Mouse (Mus musculus): ENCODE results near the gene Dnaaf3. TPM values are rescaled to one million over a fixed set of nuclear protein-coding genes. Genes with fewer than 3 reads are reported as not detected.

Gene Dnaaf3
- total RNA-seq, 2 experiments from 2014 or later, result 0.59 to 1.4 TPM

- peak; percentile 73 for ATAC-seq (replicated peaks; ENCODE audit: poor library complexity)
Observed at GRCm38 (mm10) chr7:4501558-4502397, 30.5 kb downstream of the Dnaaf3 start, which contains the start of gene Ppp1r12c. Gene Ppp1r12c, minus strand, starts transcription at chr7:4501680.

GRCm38 (mm10) chr7:4500892-4501471 lies 31.3 kb downstream of the Dnaaf3 start:
- ATAC-seq (replicated peaks; ENCODE audit: poor library complexity), result peak; percentile 17

- ATAC-seq (replicated peaks; ENCODE audit: poor library complexity), result no peak
Observed at GRCm38 (mm10) chr7:4499034-4499433, 33.2 kb downstream of the Dnaaf3 start.

GRCm38 (mm10) chr7:4498251-4498650 lies 34.0 kb downstream of the Dnaaf3 start:
- no peak for ATAC-seq (replicated peaks; ENCODE audit: poor library complexity)

GRCm38 (mm10) chr7:4497271-4497903 lies 34.9 kb downstream of the Dnaaf3 start:
- no peak for ATAC-seq (replicated peaks; ENCODE audit: poor library complexity)

GRCm38 (mm10) chr7:4496468-4496867 lies 35.8 kb downstream of the Dnaaf3 start:
- ATAC-seq (replicated peaks; ENCODE audit: poor library complexity), result no peak

GRCm38 (mm10) chr7:4493991-4494390 lies 38.3 kb downstream of the Dnaaf3 start:
- ATAC-seq (replicated peaks; ENCODE audit: poor library complexity), result peak; percentile 27

- ATAC-seq (replicated peaks; ENCODE audit: poor library complexity), result peak; percentile 92
Observed at GRCm38 (mm10) chr7:4492284-4493224, 39.7 kb downstream of the Dnaaf3 start.

GRCm38 (mm10) chr7:4491308-4491707 lies 40.9 kb downstream of the Dnaaf3 start:
- ATAC-seq (replicated peaks; ENCODE audit: poor library complexity), result 0 out of 2 replicates have a peak, but pooled peaks have one; percentile 18

GRCm38 (mm10) chr7:4482281-4482680 lies 50.0 kb downstream of the Dnaaf3 start:
- no peak for ATAC-seq (replicated peaks; ENCODE audit: poor library complexity)

- peak; percentile 76 for ATAC-seq (replicated peaks; ENCODE audit: poor library complexity)
Observed at GRCm38 (mm10) chr7:4479674-4480073, 52.6 kb downstream of the Dnaaf3 start.

GRCm38 (mm10) chr7:4478796-4479291 lies 53.4 kb downstream of the Dnaaf3 start:
- ATAC-seq (replicated peaks; ENCODE audit: poor library complexity), result no peak

GRCm38 (mm10) chr7:4478021-4478795 lies 54.0 kb downstream of the Dnaaf3 start:
- ATAC-seq (replicated peaks; ENCODE audit: poor library complexity), result peak; percentile 74

GRCm38 (mm10) chr7:4473940-4474339 lies 58.3 kb downstream of the Dnaaf3 start:
- no peak for ATAC-seq (replicated peaks; ENCODE audit: poor library complexity)

Other genes starting within 250 kb of the Dnaaf3 start
- gene Ncr1, start 194.7 kb downstream of the Dnaaf3 start, total RNA-seq (2015), result 0.51 and 0.79 TPM in 2 replicates
- not detected in 2 replicates for gene Ncr1, start 194.7 kb downstream of the Dnaaf3 start, total RNA-seq (2017)
- gene Gp6, start 134.7 kb downstream of the Dnaaf3 start, total RNA-seq (2015), result not detected in 2 replicates
- not detected in 2 replicates for gene Gp6, start 134.7 kb downstream of the Dnaaf3 start, total RNA-seq (2017)
- 3.3 and 4.7 TPM in 2 replicates for gene Rdh13, start 86.8 kb downstream of the Dnaaf3 start, total RNA-seq (2015)
- gene Rdh13, start 86.8 kb downstream of the Dnaaf3 start, total RNA-seq (2017), result 16.1 and 32.6 TPM in 2 replicates
- gene Eps8l1, start 71.8 kb downstream of the Dnaaf3 start, total RNA-seq (2015), result 2.0 and 2.8 TPM in 2 replicates
- 1.6 and 5.1 TPM in 2 replicates for gene Eps8l1, start 71.8 kb downstream of the Dnaaf3 start, total RNA-seq (2017)
- 85.6 and 97.7 TPM in 2 replicates for gene Ppp1r12c, start 30.8 kb downstream of the Dnaaf3 start, total RNA-seq (2015)
- 106 and 112 TPM in 2 replicates for gene Ppp1r12c, start 30.8 kb downstream of the Dnaaf3 start, total RNA-seq (2017)
- gene Tnnt1, start 16.1 kb downstream of the Dnaaf3 start, total RNA-seq (2015), result 5.6 and 8.0 TPM in 2 replicates
- 16.5 and 17.4 TPM in 2 replicates for gene Tnnt1, start 16.1 kb downstream of the Dnaaf3 start, total RNA-seq (2017)
- 4.8 and 5.2 TPM in 2 replicates for gene Tnni3, start 8.2 kb downstream of the Dnaaf3 start, total RNA-seq (2015)
- gene Tnni3, start 8.2 kb downstream of the Dnaaf3 start, total RNA-seq (2017), result 2.1 and 6.0 TPM in 2 replicates
- not detected in 2 replicates for gene Syt5, start 15.1 kb upstream of the Dnaaf3 start, total RNA-seq (2015)
- not detected in 2 replicates for gene Syt5, start 15.1 kb upstream of the Dnaaf3 start, total RNA-seq (2017)
- not detected in 2 replicates for gene Ptprh, start 71.6 kb upstream of the Dnaaf3 start, total RNA-seq (2015)
- gene Ptprh, start 71.6 kb upstream of the Dnaaf3 start, total RNA-seq (2017), result not detected in 2 replicates
- 6.7 and 8.9 TPM in 2 replicates for gene Tmem86b, start 99.0 kb upstream of the Dnaaf3 start, total RNA-seq (2015)
- 15.2 and 22.4 TPM in 2 replicates for gene Tmem86b, start 99.0 kb upstream of the Dnaaf3 start, total RNA-seq (2017)
- gene Ppp6r1, start 126.6 kb upstream of the Dnaaf3 start, total RNA-seq (2015), result 99.0 and 102 TPM in 2 replicates
- 124 and 144 TPM in 2 replicates for gene Ppp6r1, start 126.6 kb upstream of the Dnaaf3 start, total RNA-seq (2017)
- gene Hspbp1, start 152.6 kb upstream of the Dnaaf3 start, total RNA-seq (2015), result 48.1 and 52.5 TPM in 2 replicates
- gene Hspbp1, start 152.6 kb upstream of the Dnaaf3 start, total RNA-seq (2017), result 20.2 and 26.2 TPM in 2 replicates
- 0.44 TPM in 1 of 2 replicates, not detected in the other for gene Brsk1, start 158.2 kb upstream of the Dnaaf3 start, total RNA-seq (2015)
- not detected in 2 replicates for gene Brsk1, start 158.2 kb upstream of the Dnaaf3 start, total RNA-seq (2017)
- gene Tmem150b, start 192.8 kb upstream of the Dnaaf3 start, total RNA-seq (2015), result 10.1 and 12.1 TPM in 2 replicates
- gene Tmem150b, start 192.8 kb upstream of the Dnaaf3 start, total RNA-seq (2017), result 23.0 and 24.4 TPM in 2 replicates
- 37.3 and 41.0 TPM in 2 replicates for gene Kmt5c, start 207.7 kb upstream of the Dnaaf3 start, total RNA-seq (2015)
- gene Kmt5c, start 207.7 kb upstream of the Dnaaf3 start, total RNA-seq (2017), result 50.1 and 55.6 TPM in 2 replicates
- gene Cox6b2, start 220.6 kb upstream of the Dnaaf3 start, total RNA-seq (2015), result 63.0 and 71.7 TPM in 2 replicates
- gene Cox6b2, start 220.6 kb upstream of the Dnaaf3 start, total RNA-seq (2017), result 44.2 and 66.7 TPM in 2 replicates
- not detected in 2 replicates for gene Fam71e2, start 238.8 kb upstream of the Dnaaf3 start, total RNA-seq (2015)
- not detected in 2 replicates for gene Fam71e2, start 238.8 kb upstream of the Dnaaf3 start, total RNA-seq (2017)